Mouse (Mus musculus): ENCODE measurements at regions not wholly inside any gene's neighbourhood (a gene's known extent, or its start where the extent isn't known, plus 50 kb on each side); places are given as distances from the start of the nearest gene placed in this dataset.
A peak's percentile ranks its signal among the peaks of the same experiment; 100 is the strongest.

- no peak for DNase-seq
Measured at GRCm38 (mm10) chr13:16761415-16761814, 749.8 kb downstream of the Inhba start.

DNA sequence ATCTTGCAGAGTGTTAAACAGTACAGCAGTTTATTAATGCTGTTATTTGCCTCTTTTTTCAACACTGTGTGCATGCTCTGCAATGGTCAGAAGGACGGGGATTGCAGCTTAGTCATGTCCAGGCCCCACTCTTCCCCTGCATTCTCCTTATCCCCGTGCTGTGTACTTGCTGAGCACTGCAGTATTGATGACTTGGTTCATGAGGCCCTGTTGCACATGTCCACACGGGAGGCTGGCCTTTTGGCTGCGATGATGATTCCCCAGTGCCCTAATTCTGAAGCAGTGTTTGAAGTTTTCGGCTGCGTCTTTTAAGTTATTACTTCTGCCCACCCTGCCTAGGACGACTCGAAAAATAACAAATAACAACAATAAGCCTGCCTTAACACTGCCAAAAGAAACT lies 750.7 kb downstream of the Inhba start:
- DNase-seq, result peak in 1 of 2 experiments; percentile 3

DNA sequence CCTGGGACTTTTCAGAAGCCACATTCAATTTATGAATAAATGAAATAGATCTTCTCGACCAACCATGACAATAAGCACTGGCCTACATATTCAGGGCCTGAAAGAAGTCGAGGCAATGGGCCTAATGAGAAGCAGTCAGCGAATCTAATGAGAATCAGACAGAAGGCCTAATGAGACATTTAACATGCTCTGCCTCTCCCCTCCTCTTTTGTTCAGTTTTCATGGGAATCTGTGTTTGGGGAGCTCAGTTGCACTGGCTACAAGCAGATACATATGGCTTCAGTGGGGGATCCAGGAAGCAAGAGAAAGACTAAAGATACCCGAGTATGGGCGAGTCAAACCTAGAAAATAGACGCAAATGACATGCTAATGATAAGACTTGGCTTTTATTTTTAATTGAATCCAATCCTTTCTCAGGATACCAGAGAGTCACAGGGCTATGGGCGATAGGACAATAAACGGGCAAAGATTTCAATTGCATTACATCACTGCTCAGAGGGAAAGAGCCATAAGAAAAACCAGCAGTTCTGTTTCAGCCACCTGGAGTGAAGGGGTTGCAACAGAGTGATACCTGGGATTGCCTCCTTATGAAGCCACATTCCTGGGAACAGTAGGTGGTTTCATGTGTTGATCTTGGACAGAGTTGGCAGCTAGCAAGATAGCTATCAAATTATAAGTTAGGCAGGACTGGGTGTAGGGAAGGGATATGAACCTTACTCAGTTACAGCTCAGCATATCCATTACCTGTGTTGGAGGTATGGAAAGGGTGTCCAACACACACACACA lies 751.3 kb downstream of the Inhba start:
- DNase-seq, result peak in 1 of 2 experiments; percentile 12

DNA sequence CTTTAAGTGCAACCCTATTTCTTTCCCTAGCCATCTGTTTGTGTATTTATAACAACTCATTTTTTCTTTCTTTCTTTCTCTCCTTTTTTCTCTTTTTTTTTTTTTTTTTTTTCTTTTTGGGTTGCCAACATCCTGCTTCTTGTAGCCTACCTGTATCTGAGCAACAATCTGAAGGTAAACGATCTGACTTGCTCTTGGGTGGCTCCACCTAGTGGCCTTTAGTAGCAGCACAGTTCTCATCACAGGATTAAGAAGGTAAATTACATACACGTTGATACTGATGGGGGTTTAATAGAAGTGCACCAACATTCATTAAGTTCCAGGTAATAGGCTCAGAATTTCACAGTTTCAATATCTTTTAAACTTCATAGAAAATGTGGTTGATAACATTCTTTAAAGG lies 752.1 kb downstream of the Inhba start:
- DNase-seq, result peak; percentile 7 to 17

DNA sequence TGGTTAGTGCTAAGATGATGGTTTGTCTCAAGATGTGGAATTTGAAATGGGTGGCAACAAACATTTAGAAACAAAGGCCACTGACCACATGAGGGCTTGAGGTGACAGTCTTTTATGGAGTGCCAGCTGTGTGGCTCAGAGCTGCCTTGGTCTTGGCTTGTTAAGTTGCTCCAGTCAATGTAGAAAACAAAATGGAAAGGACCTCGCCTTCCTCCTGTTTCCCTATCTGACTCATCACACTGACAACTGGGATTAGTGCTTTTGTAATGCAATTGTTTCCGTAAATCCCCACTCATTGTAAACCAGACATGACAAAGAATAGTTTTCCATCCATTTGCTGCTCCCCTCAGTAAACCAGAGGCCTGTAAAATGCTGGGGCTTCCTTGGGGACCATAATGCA lies 757.8 kb downstream of the Inhba start:
- DNase-seq, result no peak

GRCm38 (mm10) chr13:16769848-16770422 lies 758.3 kb downstream of the Inhba start:
- DNase-seq, result no peak

DNA sequence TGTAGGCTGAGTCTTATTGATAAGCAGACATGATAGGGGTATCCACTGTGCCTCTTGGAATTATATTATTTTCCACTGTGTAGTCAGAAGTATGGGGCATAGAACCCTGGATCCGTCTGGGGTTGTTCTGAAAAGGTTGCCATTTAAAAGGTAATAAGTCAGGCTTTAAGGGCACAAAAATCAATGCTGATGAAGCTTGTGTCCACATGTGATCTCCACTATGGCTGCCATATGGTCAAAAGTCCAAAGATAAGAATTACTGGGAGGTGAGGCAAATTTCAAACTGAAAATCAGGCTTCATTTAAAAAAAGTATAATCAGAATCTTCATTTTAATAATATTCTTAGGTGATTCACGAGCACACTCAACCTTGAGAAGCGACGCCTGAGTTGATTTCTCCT lies 760.2 kb downstream of the Inhba start:
- DNase-seq, result no peak

DNA sequence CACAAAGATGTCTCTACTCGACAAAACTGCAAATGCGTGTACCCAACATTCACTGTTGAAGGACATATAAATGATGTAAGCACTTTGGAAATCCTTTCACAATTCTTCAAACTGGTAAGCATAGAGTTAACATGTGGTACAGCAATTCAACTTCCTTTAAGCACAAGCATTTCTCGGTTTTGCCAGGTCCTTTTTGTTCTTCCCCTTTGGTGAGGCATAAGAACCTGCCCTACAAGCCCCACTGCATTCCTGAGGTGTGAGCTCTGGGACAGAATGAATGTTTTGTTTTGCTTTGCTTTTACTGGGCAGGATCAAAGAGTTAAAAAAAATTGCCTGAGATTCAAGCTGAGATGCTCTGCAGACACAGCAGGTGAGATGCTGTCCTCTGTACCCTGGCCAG lies 793.9 kb downstream of the Inhba start:
- DNase-seq, result no peak

All from layer of hippocampus, postnatal 36 days (tissue).